Mouse (Mus musculus) lung, postnatal 0 days (tissue): ENCODE data around the gene Stard8.

Experiments used
- CTCF ChIP-seq: IDR thresholded peaks from 2 replicates; pipeline ENCODE4 v1.5.1; 2016; ENCODE audit warnings: antibody characterized with exemption, mild to moderate bottlenecking
- EP300 ChIP-seq: IDR thresholded peaks from 2 replicates; pipeline ENCODE4 v1.6.1; 2016; ENCODE audit warnings: antibody characterized with exemption, mild to moderate bottlenecking, control low read depth

DNA sequence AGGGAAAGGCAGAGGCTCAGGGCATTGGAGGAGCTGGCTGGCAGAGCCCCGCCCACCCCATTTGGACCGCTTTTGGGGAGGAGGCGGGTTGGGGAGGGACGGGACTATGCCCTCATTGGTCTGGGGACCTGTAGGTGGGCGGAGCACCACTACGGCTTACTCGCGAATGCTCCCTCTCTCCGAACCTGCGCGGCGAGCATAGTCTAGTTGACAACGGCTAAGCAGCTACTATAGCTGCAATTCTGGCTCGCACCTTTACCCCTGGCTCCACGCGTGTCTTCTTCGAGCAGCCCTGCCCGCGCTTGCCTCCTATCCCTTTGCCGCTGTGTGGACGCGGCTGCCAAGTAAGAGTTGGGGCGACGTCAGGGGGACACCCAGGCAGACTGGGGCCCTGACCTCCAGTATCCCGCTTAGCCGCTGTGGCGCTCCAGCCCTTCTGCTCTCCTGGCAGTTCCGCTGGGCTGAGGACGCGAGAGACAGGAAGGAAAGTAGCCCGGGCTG, 39.5 kb downstream of the Stard8 start:
- TF ChIP-seq CTCF (0 out of 2 replicates have a peak, but pooled peaks have one; percentile 38), EP300 (no peak)
